Mouse (Mus musculus) regulatory T cell (primary cell): ENCODE measurements around the gene Cntn3.

Source experiments
- in situ Hi-C: fragments of 300-600 bp; cut with MboI, MseI; formaldehyde crosslinking; loops from one replicate; pipeline ENCODE4 v1.15.1; 2025; ENCODE audit warnings: high pct_unique_total_duplicates

The Cntn3 gene

DNA sequence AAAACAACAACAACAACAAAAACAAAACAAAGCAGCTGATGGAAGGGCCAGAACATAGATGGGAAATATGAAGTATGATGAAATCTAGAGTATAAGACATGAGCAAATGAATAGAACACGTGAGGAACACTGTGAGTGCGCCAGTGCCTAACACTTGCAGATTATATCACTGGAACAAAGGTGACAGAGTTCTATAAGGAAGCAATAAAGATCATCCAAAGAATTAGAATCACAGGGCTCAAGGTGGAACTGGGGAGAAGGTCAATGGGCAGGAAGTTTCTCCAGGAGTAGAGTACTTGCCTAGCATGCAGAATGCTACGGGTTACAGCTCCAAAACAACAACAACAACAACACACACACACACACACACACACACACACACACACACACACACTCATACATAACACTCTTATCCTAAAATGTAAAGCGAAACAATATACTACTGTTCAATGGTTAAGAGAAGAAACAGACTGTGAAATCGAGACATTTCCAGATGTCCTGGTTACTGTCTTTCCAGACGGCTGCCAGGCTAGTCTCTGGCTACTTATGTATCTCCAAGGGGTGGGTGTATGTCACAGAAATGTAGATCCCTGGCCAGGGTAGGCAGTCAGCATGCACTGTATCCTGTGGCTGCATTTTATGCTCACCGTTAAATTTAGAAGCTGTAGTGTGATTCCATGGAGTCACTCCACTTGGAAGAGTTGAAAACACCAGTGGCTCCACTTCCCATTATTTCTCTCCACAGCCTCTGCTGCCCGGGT is 94.4 kb downstream of the Cntn3 start:
- in situ Hi-C loops: no loop called here

DNA sequence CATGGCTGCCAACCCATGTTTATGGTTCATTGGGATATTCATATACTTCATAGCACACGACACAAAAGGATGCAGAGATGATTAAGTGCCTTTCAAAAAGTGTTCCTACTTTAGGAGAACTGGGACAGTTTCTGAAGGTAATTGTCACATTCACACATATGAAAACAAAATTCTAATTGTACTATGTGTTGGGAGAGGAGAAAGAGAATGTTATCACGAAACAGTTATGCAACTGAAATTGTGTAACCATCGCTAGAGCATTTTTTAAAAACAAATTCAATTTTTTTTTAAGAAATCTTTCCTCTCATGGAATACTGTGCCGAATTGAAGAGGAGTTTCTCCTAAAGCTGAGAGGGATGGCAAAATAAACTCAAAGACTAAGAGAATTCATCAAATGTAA is 134.5 kb downstream of the Cntn3 start:
- in situ Hi-C loops: loop anchor here (10.0 kb wide), 1 partner anchor 1704 kb away; no protein-coding TSS in a partner anchor

DNA sequence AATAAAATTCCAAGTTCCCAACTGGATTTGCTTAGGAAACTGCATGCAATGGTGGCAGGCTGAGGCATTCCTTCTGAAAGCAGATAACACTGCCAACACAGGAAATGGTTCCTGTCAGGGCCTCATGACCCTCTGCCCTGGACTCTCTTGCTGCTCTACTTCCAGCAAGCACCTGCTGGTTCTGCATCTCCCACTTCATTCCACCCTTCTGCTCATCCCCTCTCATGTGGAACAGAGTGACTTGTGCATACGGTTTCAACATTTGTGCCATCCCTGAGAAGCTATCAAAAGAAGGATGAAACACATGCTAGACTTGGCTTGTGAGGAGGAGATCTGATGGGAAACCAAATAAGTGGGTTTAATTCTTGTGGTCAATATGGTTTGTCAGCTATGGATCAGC is 145.4 kb downstream of the Cntn3 start:
- in situ Hi-C loops: no loop called here

DNA sequence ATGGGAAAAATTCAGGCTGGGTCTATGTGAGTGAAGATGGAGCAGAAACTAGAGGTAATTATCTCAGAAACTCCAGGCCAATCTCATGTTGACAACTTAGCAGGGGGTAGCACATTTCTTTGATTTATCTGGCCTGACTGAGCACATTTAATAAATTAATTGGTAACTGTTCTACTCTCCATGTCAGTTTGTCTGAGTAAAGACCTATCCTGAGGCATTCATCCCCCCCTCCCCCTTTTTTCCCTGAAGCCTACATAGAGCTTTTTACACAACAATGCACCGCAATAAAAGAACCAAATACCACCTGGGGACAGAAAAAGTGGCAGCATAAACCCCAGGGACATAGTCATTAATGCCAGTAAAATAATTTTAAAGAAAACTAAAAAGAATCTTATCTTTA is 151.1 kb downstream of the Cntn3 start:
- in situ Hi-C loops: no loop called here

DNA sequence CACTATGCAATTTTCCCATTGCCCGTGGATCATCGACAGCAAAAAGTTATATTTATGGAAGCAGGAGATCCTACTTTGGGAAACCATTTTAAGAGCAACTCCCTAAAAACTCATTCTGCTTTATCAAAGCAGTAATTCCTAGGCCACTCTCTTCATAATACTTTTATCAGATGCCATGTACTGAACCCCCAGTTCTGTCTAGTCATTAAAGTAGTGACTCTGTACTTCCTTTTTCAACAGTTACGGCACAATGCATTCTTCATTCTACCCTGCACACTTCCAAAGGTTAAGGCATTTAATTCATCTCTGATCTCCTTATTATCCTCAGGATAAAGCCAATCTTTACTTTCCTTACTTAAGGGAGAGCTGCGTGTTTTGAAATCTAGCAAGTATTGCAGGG is 184.3 kb downstream of the Cntn3 start:
- in situ Hi-C loops: no loop called here

- in situ Hi-C loops: no loop called here
These were observed 200.8 kb downstream of the Cntn3 start for GRCm38 (mm10) chr6:102372112-102372511.

- in situ Hi-C loops: no loop called here
These were observed 209.0 kb downstream of the Cntn3 start for GRCm38 (mm10) chr6:102363880-102364279.

GRCm38 (mm10) chr6:102363291-102363832 is 209.5 kb downstream of the Cntn3 start:
- in situ Hi-C loops: no loop called here

- in situ Hi-C loops: no loop called here
These were observed 240.8 kb downstream of the Cntn3 start for GRCm38 (mm10) chr6:102332144-102332543.

DNA sequence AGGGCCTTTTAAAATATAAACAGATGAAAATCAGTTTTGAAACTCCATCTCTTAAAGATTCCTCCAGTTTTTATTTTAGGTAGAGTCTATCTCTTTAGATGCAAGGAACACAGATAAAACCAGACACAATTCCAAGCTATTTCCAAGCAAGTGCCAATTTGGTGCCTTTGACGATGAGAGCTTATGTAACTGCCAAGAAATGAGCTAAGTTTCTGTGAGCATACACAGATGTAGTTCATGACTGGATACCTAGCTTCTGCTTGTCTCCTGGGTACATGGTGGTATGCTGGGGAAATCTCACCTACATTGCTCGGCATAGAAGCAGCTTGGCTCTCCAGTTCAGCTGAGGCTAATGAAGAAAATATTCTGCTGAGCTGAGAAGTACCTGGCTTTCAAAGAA is 246.2 kb downstream of the Cntn3 start:
- in situ Hi-C loops: no loop called here

DNA sequence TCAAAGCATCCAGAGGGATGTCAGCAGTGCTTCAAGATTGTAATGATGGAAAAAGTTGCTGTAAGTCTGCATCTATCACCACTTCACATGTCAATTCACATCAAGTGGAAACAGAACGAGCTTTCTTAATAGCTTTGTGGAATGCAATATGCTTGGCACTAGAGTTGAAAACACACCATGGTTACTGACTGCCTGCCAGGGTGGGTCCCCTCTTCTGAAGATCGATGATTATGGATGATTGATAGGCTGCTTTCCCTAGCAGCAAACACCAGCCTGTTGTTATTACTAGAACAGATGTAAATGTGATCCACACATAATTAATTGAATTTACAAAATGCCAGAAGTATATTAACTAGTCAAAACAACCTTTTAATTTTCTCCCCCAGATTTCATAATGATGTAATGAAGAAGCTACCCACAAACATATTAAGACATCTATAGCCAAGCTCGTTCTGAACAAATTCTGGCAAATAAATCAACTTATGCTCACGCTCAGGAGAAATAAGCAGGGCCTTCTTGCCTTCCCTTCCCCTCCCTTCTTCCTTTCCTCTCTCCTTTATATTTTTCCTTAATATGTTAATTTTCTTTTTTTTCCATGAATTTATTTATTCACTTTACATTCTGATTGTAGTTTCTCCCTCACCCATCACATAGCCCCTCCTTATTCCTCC is 250.2 kb downstream of the Cntn3 start:
- in situ Hi-C loops: no loop called here

DNA sequence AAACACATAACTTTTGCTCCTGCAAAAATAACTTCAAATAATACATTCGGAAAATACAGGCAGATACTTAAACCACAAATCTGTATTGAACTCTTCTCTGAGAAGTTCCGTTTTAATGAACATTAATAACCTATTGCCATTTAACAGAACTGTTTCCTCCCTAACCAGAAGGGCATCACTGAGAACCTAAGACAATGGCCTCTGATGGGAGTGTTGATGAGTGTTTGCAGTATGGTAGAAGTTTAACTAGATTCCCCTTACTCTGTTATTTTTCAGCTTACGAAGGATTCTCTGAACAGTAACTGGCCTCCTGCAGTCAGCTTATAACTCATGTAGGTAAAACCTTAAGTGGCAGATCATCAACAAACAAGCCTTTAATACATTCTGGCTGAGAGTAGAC is 253.1 kb downstream of the Cntn3 start:
- in situ Hi-C loops: no loop called here

- in situ Hi-C loops: no loop called here
These were observed 290.0 kb downstream of the Cntn3 start for GRCm38 (mm10) chr6:102282889-102283288.

- in situ Hi-C loops: no loop called here
These were observed 341.9 kb downstream of the Cntn3 start for GRCm38 (mm10) chr6:102231015-102231414.

GRCm38 (mm10) chr6:102186316-102186715 is 386.6 kb downstream of the Cntn3 start:
- in situ Hi-C loops: loop anchor here (10.0 kb wide), 1 partner anchor 1258 kb away; no protein-coding TSS in a partner anchor

GRCm38 (mm10) chr6:102170913-102171312 is 402.0 kb downstream of the Cntn3 start:
- in situ Hi-C loops: no loop called here

GRCm38 (mm10) chr6:102161186-102161585 is 411.7 kb downstream of the Cntn3 start:
- in situ Hi-C loops: no loop called here

- in situ Hi-C loops: no loop called here
These were observed 451.2 kb downstream of the Cntn3 start for GRCm38 (mm10) chr6:102121676-102122075.

DNA sequence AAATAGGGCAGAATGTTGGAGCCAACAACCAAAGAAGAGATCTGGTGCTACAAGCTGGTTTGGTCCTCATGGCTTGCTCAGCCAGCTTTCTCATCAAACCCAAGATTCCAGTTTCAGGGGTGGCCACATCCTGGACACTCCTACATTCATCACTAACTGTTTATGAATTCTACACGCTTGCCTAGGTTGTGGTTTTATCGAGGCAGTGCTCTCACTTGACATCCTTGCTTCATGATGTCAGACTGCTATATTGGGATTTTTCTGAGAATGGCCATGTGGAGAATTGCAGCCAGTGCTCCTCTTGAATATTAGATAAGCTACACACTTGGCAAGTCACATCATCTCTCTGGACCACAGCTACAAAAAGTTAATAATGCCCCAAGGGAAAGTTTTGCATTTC is 452.9 kb downstream of the Cntn3 start:
- in situ Hi-C loops: no loop called here

DNA sequence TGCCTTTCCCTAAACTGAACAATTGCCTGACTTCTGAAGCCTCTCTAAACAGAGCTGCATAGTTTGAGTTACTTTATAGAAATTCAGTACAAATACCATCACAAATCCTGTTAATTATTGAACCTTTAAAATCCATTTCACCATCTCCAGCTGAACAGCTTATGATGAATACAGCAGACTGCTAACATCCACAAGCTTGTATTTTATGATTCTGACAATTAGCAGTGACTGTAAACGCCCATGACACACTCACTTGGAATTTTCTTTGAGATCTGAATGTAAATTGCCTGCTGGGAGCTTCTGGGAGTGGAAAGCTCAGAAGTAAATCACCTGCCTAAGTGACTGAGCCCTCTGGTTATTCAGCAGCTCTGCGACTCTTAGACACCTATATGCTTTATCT is 459.3 kb downstream of the Cntn3 start:
- in situ Hi-C loops: no loop called here
